Mouse (Mus musculus) testis, adult 2 months (tissue): Measurements from ENCODE around the gene Prr15l. TPM values are rescaled to one million over a fixed set of nuclear protein-coding genes. Genes with fewer than 3 reads are reported as not detected.

Experiments
- H3K27ac ChIP-seq: fragments of 200-500 bp; 2 replicates; pipeline ENCODE4 v1.5.1; 2012; ENCODE audit warnings: low read depth, low read length; ENCODE audit not compliant: control insufficient read depth, insufficient read depth
- H3K27me3 ChIP-seq: fragments of 200-500 bp; 2 replicates; pipeline ENCODE4 v1.6.1; 2012; ENCODE audit warnings: mild to moderate bottlenecking, low read length, moderate library complexity; ENCODE audit not compliant: control insufficient read depth, insufficient read depth
- H3K36me3 ChIP-seq: fragments of 200-500 bp; 2 replicates; pipeline ENCODE4 v1.6.1; 2012; ENCODE audit warnings: mild to moderate bottlenecking, low read length; ENCODE audit not compliant: control insufficient read depth, insufficient read depth
- H3K4me1 ChIP-seq: fragments of 200-500 bp; 2 replicates; pipeline ENCODE4 v1.6.1; 2012; ENCODE audit warnings: low read length; ENCODE audit not compliant: control insufficient read depth, insufficient read depth
- H3K4me3 ChIP-seq: fragments of 200-500 bp; 2 replicates; pipeline ENCODE4 v1.5.1; 2012; ENCODE audit warnings: low read depth, mild to moderate bottlenecking, low read length, moderate library complexity, mixed read lengths; ENCODE audit not compliant: control insufficient read depth
- CTCF ChIP-seq: fragments of 200-500 bp; IDR thresholded peaks from 2 replicates; pipeline ENCODE4 v1.5.1; 2012; ENCODE audit warnings: low read depth, mild to moderate bottlenecking, inconsistent platforms, low read length, moderate library complexity; ENCODE audit not compliant: control insufficient read depth, insufficient read depth, insufficient replicate concordance
- POLR2A ChIP-seq: fragments of 200-500 bp; IDR thresholded peaks from 2 replicates; pipeline ENCODE4 v1.6.1; 2012; ENCODE audit warnings: low read depth, mild to moderate bottlenecking, inconsistent platforms, low read length, moderate library complexity; ENCODE audit not compliant: control insufficient read depth
- polyA plus RNA-seq: library from polyadenylated mRNA; depleted of rRNA; stranded (reverse); fragments of >200 nt; gene quantifications from 2 replicates; pipeline ENCODE4 v1.2.3, GENCODE M21; 2012

The Prr15l gene
- polyA plus RNA-seq, 1 experiment = 2.1 TPM

DNA sequence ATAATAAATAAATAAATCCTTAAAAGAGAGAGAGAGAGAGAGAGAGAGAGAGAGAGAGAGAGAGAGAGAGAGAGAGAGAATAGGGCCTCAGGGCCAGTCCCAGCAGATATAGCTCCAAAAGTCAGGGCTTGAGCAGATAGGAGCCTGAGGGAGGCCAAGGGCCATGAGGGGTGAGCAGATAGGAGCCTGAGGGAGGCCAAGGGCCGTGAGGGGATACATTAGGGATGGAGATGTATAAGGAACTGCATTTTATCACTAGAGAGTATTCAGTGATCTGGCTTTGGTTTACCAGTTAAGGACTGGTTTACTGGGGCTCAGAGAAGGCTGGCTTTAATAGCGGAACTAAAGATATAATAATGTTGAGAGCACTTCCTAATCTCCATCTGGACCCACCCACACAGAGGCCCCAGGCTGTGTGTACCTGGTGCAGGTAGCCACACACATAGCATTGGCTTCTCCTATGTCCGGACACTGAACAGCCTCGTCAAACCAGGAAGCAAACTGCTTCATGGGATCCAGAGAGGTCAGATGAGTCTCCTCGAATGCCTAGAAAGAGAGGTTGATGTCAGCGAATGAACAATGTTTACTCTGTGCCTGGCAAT lies 14.2 kb downstream of the Prr15l start:
- no peaks in the 10 kb centered on the region for H3K27me3 ChIP-seq
- H3K27ac ChIP-seq = no peak overlapping the region
- no peaks in the 10 kb centered on the region for H3K36me3 ChIP-seq
- H3K4me1 ChIP-seq = peaks cover 19% of the 10 kb centered on the region
- TF ChIP-seq POLR2A = no peak
- no peak overlapping the region for H3K4me3 ChIP-seq

DNA sequence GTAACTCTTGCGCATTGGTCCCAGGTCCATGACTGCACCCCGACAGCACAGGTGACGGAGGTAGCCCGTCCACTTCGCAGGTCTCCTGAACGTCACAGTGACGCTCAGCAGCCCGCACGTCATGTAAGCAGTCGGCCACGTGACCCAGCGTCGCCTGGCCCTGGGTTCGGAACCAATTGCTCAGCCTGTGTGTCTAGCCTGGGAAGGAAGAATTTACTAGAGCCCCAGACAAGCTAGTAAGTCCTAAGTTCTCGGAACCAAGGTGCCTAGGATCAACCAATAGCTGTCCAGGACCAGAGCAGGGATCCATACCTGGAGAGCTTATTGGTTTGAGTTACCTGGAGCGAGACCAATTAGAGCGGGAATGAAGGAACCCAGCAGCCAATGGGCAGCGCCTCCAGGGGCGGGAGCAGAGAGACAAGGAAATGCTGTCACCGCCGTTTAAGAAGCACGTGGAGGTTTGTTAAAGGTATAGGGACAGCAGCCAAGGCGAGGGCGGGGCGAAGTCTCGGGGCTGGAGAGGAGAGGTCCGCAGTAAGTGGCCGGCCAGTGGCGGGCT lies 15.9 kb downstream of the Prr15l start, which contains the start of gene Pnpo:
TSS of gene Pnpo (minus strand) at position 241 of the 559 bp plus-strand sequence.
- no peaks in the 10 kb centered on the region for H3K27me3 ChIP-seq
- TF ChIP-seq CTCF (no peak), POLR2A (peak; percentile 47; the same call in 1 of the 2 replicates)
- H3K4me3 ChIP-seq = peak within 1 kb of the TSS; percentile 73
- H3K4me1 ChIP-seq = peaks cover 21% of the 10 kb centered on the region
- no peaks in the 10 kb centered on the region for H3K36me3 ChIP-seq
- H3K27ac ChIP-seq = peak within 1 kb of the TSS; percentile 62

DNA sequence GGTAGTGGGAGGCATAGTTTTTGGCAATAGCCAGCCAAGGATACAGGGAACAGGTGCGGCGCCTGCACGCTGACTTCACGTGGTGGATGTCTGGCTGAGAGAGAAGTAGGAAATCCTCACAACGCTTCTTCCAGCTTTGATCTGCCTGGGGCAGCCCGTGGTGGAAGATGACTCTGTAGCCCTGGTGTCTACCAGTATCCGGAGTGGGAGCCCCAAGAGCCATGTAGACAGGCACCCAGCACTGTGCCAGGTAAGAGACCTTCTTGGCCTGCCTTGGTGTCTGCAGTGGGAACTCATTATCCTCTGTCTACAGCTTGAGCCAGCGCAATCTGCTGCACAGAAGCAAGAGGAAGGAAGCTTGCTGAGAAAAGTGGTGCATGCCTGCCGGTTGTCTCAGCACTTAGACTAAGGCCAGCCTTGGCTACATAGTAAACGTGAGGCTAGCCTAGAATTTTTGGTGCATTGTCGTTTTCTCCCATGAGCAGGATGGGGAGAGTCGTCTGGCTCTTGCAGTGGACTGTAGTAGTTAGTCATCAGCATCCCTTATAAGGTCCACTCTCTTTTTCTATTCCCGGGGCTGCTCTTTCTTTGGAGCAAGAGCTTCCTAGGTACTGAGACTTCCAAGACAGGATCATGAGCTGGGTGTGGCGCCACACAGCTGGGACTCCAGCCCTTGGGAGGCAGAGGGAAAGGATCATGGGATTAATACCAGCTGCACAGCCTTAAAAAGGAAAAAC lies 17.1 kb downstream of the Prr15l start:
- peaks cover 20% of the 10 kb centered on the region for H3K4me1 ChIP-seq
- H3K4me3 ChIP-seq = no peak overlapping the region
- TF ChIP-seq POLR2A = no peak
- TF ChIP-seq CTCF = no peak
- no peaks in the 10 kb centered on the region for H3K27me3 ChIP-seq
- H3K27ac ChIP-seq = no peak overlapping the region
- no peaks in the 10 kb centered on the region for H3K36me3 ChIP-seq

DNA sequence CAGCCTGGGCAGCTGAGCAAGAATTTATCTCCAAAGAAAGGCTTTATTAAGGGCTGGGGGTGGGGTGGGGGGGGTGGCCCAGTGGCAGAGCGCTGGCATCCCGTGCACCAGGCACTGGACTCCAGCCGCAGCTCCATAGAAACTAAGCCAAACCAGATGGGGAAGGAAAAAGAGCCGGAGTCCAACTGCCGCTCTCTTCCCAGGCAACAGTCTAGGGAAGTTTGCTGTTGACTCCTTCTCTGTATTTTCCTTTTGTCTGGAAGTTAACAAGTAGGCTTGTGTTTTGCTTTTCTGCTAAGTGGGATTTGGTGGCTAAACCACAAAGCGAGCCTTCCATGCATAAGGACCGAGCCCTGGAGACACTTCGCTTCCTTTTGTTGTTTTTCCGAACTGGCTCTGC lies 18.6 kb downstream of the Prr15l start:
- H3K4me3 ChIP-seq = no peak overlapping the region
- H3K36me3 ChIP-seq = no peaks in the 10 kb centered on the region
- no peaks in the 10 kb centered on the region for H3K27me3 ChIP-seq
- TF ChIP-seq POLR2A = no peak
- TF ChIP-seq CTCF = no peak
- H3K4me1 ChIP-seq = peaks cover 20% of the 10 kb centered on the region
- no peak overlapping the region for H3K27ac ChIP-seq

DNA sequence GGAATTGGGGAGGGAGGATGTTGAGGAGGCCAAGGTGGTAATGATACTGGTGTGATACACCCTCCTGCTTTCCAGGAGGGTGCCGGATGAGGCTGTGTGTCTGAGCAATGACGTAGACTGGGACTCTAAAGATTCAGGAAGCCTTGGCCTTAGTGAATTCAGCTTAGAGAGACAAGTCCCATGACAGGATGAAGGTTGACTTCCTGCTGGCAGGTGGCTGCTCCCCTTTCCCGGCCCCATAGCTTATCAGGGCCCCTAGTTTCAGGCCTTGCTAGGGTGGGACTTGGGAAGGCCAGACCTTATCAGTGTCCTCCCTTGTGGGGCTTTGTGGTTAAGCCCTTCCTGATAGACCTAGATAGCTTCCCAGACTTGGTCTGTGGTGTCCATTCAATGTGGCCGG lies 19.9 kb downstream of the Prr15l start:
- TF ChIP-seq CTCF (no peak), POLR2A (no peak)
- Histone ChIP-seq H3K4me3 (no peak overlapping the region), H3K27me3 (no peaks in the 10 kb centered on the region), H3K27ac (no peak overlapping the region), H3K36me3 (no peaks in the 10 kb centered on the region), H3K4me1 (peaks cover 20% of the 10 kb centered on the region)

DNA sequence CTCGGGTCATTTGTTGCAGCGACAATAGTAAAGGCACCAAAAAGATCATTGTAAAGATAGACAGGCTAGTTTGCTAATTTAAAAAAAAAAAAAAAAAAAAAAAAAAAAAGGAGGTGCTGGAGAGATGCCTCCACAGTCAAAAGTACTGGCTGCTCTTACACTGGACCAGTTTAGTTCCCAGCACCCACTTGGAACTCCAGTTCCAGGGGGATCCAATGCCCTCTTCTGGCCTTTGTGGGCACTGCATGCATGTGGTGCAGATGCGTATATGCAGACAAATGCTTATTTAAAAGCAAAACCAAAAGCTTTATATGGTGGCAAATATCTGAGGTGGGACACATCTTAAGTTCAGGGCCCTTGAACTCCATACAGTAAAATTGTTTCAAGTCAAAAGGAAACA lies 22.9 kb downstream of the Prr15l start:
- TF ChIP-seq POLR2A = no peak
- TF ChIP-seq CTCF = peak; percentile 26; the same call in 1 of the 2 replicates
- Histone ChIP-seq H3K27ac (no peak overlapping the region), H3K27me3 (no peaks in the 10 kb centered on the region), H3K36me3 (no peaks in the 10 kb centered on the region), H3K4me1 (peaks cover 4% of the 10 kb centered on the region), H3K4me3 (no peak overlapping the region)

DNA sequence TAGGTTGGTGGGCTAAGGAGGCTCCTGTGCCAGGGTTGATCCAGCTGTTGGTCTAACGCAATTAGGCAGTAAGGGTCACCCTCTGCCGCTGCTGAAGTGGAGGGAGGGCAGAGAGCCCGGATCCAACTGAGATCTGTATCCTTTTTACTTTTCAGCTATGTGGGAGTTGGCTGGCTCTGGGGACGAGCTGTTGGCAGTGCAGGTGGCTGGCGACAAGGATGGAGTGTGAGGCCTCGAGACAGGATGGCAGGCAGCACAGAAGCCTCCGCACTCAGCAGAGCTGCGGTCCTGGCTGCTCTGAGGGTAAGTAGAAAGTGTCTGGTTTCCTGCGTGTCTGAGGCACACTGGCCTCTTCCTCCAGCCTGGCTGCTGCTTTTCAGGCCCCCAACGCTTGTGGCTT lies 24.5 kb downstream of the Prr15l start:
- TF ChIP-seq POLR2A = no peak
- no peak for TF ChIP-seq CTCF
- Histone ChIP-seq H3K27me3 (no peaks in the 10 kb centered on the region), H3K27ac (no peak overlapping the region), H3K4me1 (peaks cover 2% of the 10 kb centered on the region), H3K36me3 (peaks cover 8% of the 10 kb centered on the region), H3K4me3 (no peak overlapping the region)
